Mouse (Mus musculus) midbrain, embryonic 10.5 days (tissue): ENCODE results near the gene Ntrk2. TPM values are rescaled to one million over a fixed set of nuclear protein-coding genes. Genes with fewer than 3 reads are reported as not detected.
A peak's percentile ranks its signal among the peaks of the same experiment; 100 is the strongest.
"Not testable (repeated sequence)": the region's sequence is repeated elsewhere in the genome, so short reads cannot be mapped to it uniquely, and the experiment has no call there.

ENCODE experiments used
- DNase-seq: peaks from one replicate; pipeline ENCODE4 v3.0.0-alpha.2; 2017; ENCODE audit warnings: low spot score
- H3K27ac ChIP-seq: fragments of 300-500 bp; sonication (generic); replicated peaks from 2 replicates; pipeline ENCODE4 v1.5.1; 2016; ENCODE audit warnings: mild to moderate bottlenecking
- H3K27me3 ChIP-seq: fragments of 300-500 bp; sonication (generic); 2 replicates; pipeline ENCODE4 v1.6.1; 2016; ENCODE audit warnings: low read depth, mild to moderate bottlenecking; ENCODE audit not compliant: poor library complexity, severe bottlenecking
- H3K36me3 ChIP-seq: fragments of 300-500 bp; sonication (generic); 2 replicates; pipeline ENCODE4 v1.6.1; 2016; ENCODE audit warnings: mild to moderate bottlenecking, moderate library complexity
- H3K4me1 ChIP-seq: fragments of 300-500 bp; sonication (generic); 2 replicates; pipeline ENCODE4 v1.6.1; 2016
- H3K4me3 ChIP-seq: fragments of 300-500 bp; sonication (generic); 2 replicates; pipeline ENCODE4 v1.5.1; 2016; ENCODE audit warnings: mild to moderate bottlenecking, moderate library complexity
- H3K9me3 ChIP-seq: fragments of 300-500 bp; sonication (generic); replicated peaks from 2 replicates; pipeline ENCODE4 v1.6.1; 2016; ENCODE audit warnings: mild to moderate bottlenecking
- WGBS: fragments of 180-500 bp; shearing (Covaris S2); methylation state at CpG from one replicate; pipeline ENCODE4 v1.1.7; 2016; 5-methylcytosine and 5-hydroxymethylcytosine counted together
- polyA plus RNA-seq: library from polyadenylated mRNA; unstranded; fragments of >200 nt; fragmentation: Nextera tagmentation; extraction: Ambion mirVana; gene quantifications from 2 replicates; pipeline ENCODE4 v1.2.1, GENCODE M21; 2016

Gene Ntrk2
- polyA plus RNA-seq, 1 experiment from 2014 or later = 14.8 TPM

GRCm38 (mm10) chr13:59040156-59040915 is 234.0 kb downstream of the Ntrk2 start:
- Histone ChIP-seq H3K27me3 (no peaks in the 10 kb centered on the region), H3K4me1 (peaks cover 31% of the 10 kb centered on the region), H3K4me3 (peak overlapping the region; percentile 26; the same call in 1 of the 2 replicates), H3K27ac (peak overlapping the region; percentile 87), H3K9me3 (no peaks in the 10 kb centered on the region), H3K36me3 (no peaks in the 10 kb centered on the region)
- 56% methylated on average over 16 of the region's 16 CpGs for WGBS
- DNase-seq = peak; percentile 36

- H3K27me3 ChIP-seq = no peaks in the 10 kb centered on the region
- peak overlapping the region; percentile 87 for H3K27ac ChIP-seq
- peak; percentile 88 for DNase-seq
- peaks cover 31% of the 10 kb centered on the region for H3K4me1 ChIP-seq
- H3K36me3 ChIP-seq = no peaks in the 10 kb centered on the region
- WGBS = 45% methylated on average over 9 of the region's 9 CpGs
- H3K4me3 ChIP-seq = peak overlapping the region; percentile 26; the same call in 1 of the 2 replicates
- H3K9me3 ChIP-seq = no peaks in the 10 kb centered on the region
These were observed 234.8 kb downstream of the Ntrk2 start for GRCm38 (mm10) chr13:59041013-59041764.

GRCm38 (mm10) chr13:59052188-59052587 is 245.8 kb downstream of the Ntrk2 start:
- no peaks in the 10 kb centered on the region for H3K9me3 ChIP-seq
- 86% methylated on average over 4 of the region's 4 CpGs for WGBS
- no peaks in the 10 kb centered on the region for H3K4me1 ChIP-seq
- H3K27me3 ChIP-seq = no peaks in the 10 kb centered on the region
- H3K4me3 ChIP-seq = no peak overlapping the region
- DNase-seq = no peak
- H3K36me3 ChIP-seq = no peaks in the 10 kb centered on the region
- H3K27ac ChIP-seq = no peak overlapping the region

- not testable (repeated sequence) for H3K4me1 ChIP-seq, H3K27me3 ChIP-seq, H3K36me3 ChIP-seq, H3K9me3 ChIP-seq, H3K4me3 ChIP-seq, DNase-seq, H3K27ac ChIP-seq
- WGBS = 87% methylated on average over 8 of the region's 8 CpGs
These were observed 248.0 kb downstream of the Ntrk2 start for GRCm38 (mm10) chr13:59054331-59054730.

GRCm38 (mm10) chr13:59056859-59057258 is 250.5 kb downstream of the Ntrk2 start:
- no peaks in the 10 kb centered on the region for H3K9me3 ChIP-seq
- DNase-seq = no peak
- no peaks in the 10 kb centered on the region for H3K36me3 ChIP-seq
- no peak overlapping the region for H3K27ac ChIP-seq
- no peak overlapping the region for H3K4me3 ChIP-seq
- H3K4me1 ChIP-seq = peaks cover 13% of the 10 kb centered on the region; the same call in 1 of the 2 replicates
- peaks cover 3% of the 10 kb centered on the region; the same call in 1 of the 2 replicates for H3K27me3 ChIP-seq
- WGBS = 86% methylated on average over 4 of the region's 4 CpGs

GRCm38 (mm10) chr13:59057886-59058285 is 251.5 kb downstream of the Ntrk2 start:
- H3K9me3 ChIP-seq = no peaks in the 10 kb centered on the region
- 76% methylated on average over 1 of the region's 1 CpGs for WGBS
- H3K4me1 ChIP-seq = peaks cover 13% of the 10 kb centered on the region; the same call in 1 of the 2 replicates
- no peaks in the 10 kb centered on the region for H3K36me3 ChIP-seq
- peaks cover 3% of the 10 kb centered on the region; the same call in 1 of the 2 replicates for H3K27me3 ChIP-seq
- no peak overlapping the region for H3K4me3 ChIP-seq
- H3K27ac ChIP-seq = no peak overlapping the region
- no peak for DNase-seq

GRCm38 (mm10) chr13:59059118-59059517 is 252.7 kb downstream of the Ntrk2 start:
- H3K36me3 ChIP-seq = no peaks in the 10 kb centered on the region
- H3K9me3 ChIP-seq = no peaks in the 10 kb centered on the region
- WGBS = 36% methylated on average over 7 of the region's 7 CpGs
- DNase-seq = no peak
- H3K4me1 ChIP-seq = peaks cover 13% of the 10 kb centered on the region; the same call in 1 of the 2 replicates
- H3K27me3 ChIP-seq = peaks cover 3% of the 10 kb centered on the region; the same call in 1 of the 2 replicates
- no peak overlapping the region for H3K4me3 ChIP-seq
- no peak overlapping the region for H3K27ac ChIP-seq

- no peak overlapping the region for H3K4me3 ChIP-seq
- 88% methylated on average over 3 of the region's 3 CpGs for WGBS
- DNase-seq = no peak
These were observed 259.3 kb downstream of the Ntrk2 start for GRCm38 (mm10) chr13:59065677-59066076.

GRCm38 (mm10) chr13:59073635-59074256 is 267.4 kb downstream of the Ntrk2 start:
- H3K27ac ChIP-seq = peak overlapping the region; percentile 14
- DNase-seq = peak; percentile 86
- 25% methylated on average over 26 of the region's 26 CpGs for WGBS
- H3K36me3 ChIP-seq = no peaks in the 10 kb centered on the region
- peaks cover 25% of the 10 kb centered on the region for H3K4me1 ChIP-seq
- peaks cover 47% of the 10 kb centered on the region for H3K27me3 ChIP-seq
- H3K4me3 ChIP-seq = peak overlapping the region; percentile 26
- H3K9me3 ChIP-seq = no peaks in the 10 kb centered on the region

More at GRCm38 (mm10) chr13:59065677-59066076, 259.3 kb downstream of the Ntrk2 start:
- no peaks in the 10 kb centered on the region; the same call in 1 of the 2 replicates for H3K27me3 ChIP-seq
- H3K9me3 ChIP-seq = no peaks in the 10 kb centered on the region
- no peak overlapping the region for H3K27ac ChIP-seq
- no peaks in the 10 kb centered on the region for H3K36me3 ChIP-seq
- H3K4me1 ChIP-seq = peaks cover 9% of the 10 kb centered on the region; the same call in 1 of the 2 replicates

- H3K9me3 ChIP-seq = no peaks in the 10 kb centered on the region
- H3K4me1 ChIP-seq = peaks cover 42% of the 10 kb centered on the region
- H3K36me3 ChIP-seq = no peaks in the 10 kb centered on the region
- 80% methylated on average over 4 of the region's 4 CpGs for WGBS
- H3K27ac ChIP-seq = 0 out of 2 replicates have a peak overlapping the region, but pooled peaks have one; percentile 14
- no peak overlapping the region for H3K4me3 ChIP-seq
- DNase-seq = no peak
- peaks cover 47% of the 10 kb centered on the region for H3K27me3 ChIP-seq
These were observed 270.1 kb downstream of the Ntrk2 start for GRCm38 (mm10) chr13:59076489-59076888.

GRCm38 (mm10) chr13:59079761-59080461 is 273.5 kb downstream of the Ntrk2 start:
- peaks cover 29% of the 10 kb centered on the region for H3K4me1 ChIP-seq
- no peak overlapping the region for H3K4me3 ChIP-seq
- H3K9me3 ChIP-seq = no peaks in the 10 kb centered on the region
- H3K36me3 ChIP-seq = no peaks in the 10 kb centered on the region
- DNase-seq = peak; percentile 55
- H3K27ac ChIP-seq = peak overlapping the region; percentile 82
- peaks cover 27% of the 10 kb centered on the region for H3K27me3 ChIP-seq
- 41% methylated on average over 7 of the region's 7 CpGs for WGBS

GRCm38 (mm10) chr13:59080468-59080867 is 274.1 kb downstream of the Ntrk2 start:
- 63% methylated on average over 5 of the region's 5 CpGs for WGBS
- Histone ChIP-seq H3K9me3 (no peaks in the 10 kb centered on the region), H3K4me3 (no peak overlapping the region), H3K36me3 (no peaks in the 10 kb centered on the region), H3K4me1 (peaks cover 29% of the 10 kb centered on the region), H3K27me3 (peaks cover 21% of the 10 kb centered on the region), H3K27ac (peak overlapping the region; percentile 82)
- no peak for DNase-seq
